Mouse (Mus musculus): Measurements from ENCODE around the gene Klf3. TPM values are rescaled to one million over a fixed set of nuclear protein-coding genes. Genes with fewer than 3 reads are reported as not detected.

Gene Klf3
- polyA plus RNA-seq, 1 experiment: 47.0 TPM

- Histone ChIP-seq H3K4me1 (ENCODE audit: control insufficient read depth, insufficient read depth, low read length) (peaks cover 21% of the 10 kb centered on the region), H3K27ac (ENCODE audit: insufficient read depth, low read depth, low read length) (peak overlapping the region; percentile 95), H3K27me3 (replicated peaks; ENCODE audit: control insufficient read depth, insufficient read depth, low read length) (no peaks in the 10 kb centered on the region), H3K4me3 (ENCODE audit: insufficient read depth, low read depth, low read length) (no peak overlapping the region), H3K36me3 (ENCODE audit: control insufficient read depth, insufficient read depth, low read length) (no peaks in the 10 kb centered on the region)
- TF ChIP-seq POLR2A (IDR thresholded peaks at IDR 0.05; ENCODE audit: low read depth, low read length) (no peak), CTCF (conservative IDR thresholded peaks at IDR 0.05; ENCODE audit: insufficient read depth, insufficient read length, low read depth, low read length) (no peak)
- DNase-seq: no peak
- 47% methylated on average over 9 of the region's 9 CpGs for WGBS
Measured at GRCm38 (mm10) chr5:64862269-64862668, 59.1 kb downstream of the Klf3 start.

- H3K27me3 ChIP-seq (replicated peaks; ENCODE audit: control insufficient read depth, insufficient read depth, low read length): no peaks in the 10 kb centered on the region
- H3K4me1 ChIP-seq (ENCODE audit: control insufficient read depth, insufficient read depth, low read length): peaks cover 21% of the 10 kb centered on the region
- TF ChIP-seq POLR2A (IDR thresholded peaks at IDR 0.05; ENCODE audit: low read depth, low read length) (no peak), CTCF (conservative IDR thresholded peaks at IDR 0.05; ENCODE audit: insufficient read depth, insufficient read length, low read depth, low read length) (no peak)
- 27% methylated on average over 4 of the region's 4 CpGs for WGBS
- no peak overlapping the region for H3K4me3 ChIP-seq (ENCODE audit: insufficient read depth, low read depth, low read length)
- peak overlapping the region; percentile 7; the same call in 1 of the 2 replicates for H3K27ac ChIP-seq (ENCODE audit: insufficient read depth, low read depth, low read length)
- no peaks in the 10 kb centered on the region for H3K36me3 ChIP-seq (ENCODE audit: control insufficient read depth, insufficient read depth, low read length)
- peak; percentile 61 for DNase-seq
Measured at GRCm38 (mm10) chr5:64864699-64865108, 61.5 kb downstream of the Klf3 start.

- H3K27me3 ChIP-seq (replicated peaks; ENCODE audit: control insufficient read depth, insufficient read depth, low read length): no peaks in the 10 kb centered on the region
- DNase-seq: no peak
- TF ChIP-seq CTCF (conservative IDR thresholded peaks at IDR 0.05; ENCODE audit: insufficient read depth, insufficient read length, low read depth, low read length) (no peak), POLR2A (IDR thresholded peaks at IDR 0.05; ENCODE audit: low read depth, low read length) (no peak)
- H3K36me3 ChIP-seq (ENCODE audit: control insufficient read depth, insufficient read depth, low read length): no peaks in the 10 kb centered on the region
- peaks cover 21% of the 10 kb centered on the region for H3K4me1 ChIP-seq (ENCODE audit: control insufficient read depth, insufficient read depth, low read length)
- peak overlapping the region; percentile 7; the same call in 1 of the 2 replicates for H3K27ac ChIP-seq (ENCODE audit: insufficient read depth, low read depth, low read length)
- H3K4me3 ChIP-seq (ENCODE audit: insufficient read depth, low read depth, low read length): no peak overlapping the region
- WGBS: 79% methylated on average over 12 of the region's 12 CpGs
Measured at GRCm38 (mm10) chr5:64865219-64865964, 62.2 kb downstream of the Klf3 start.

GRCm38 (mm10) chr5:64866331-64867050 lies 63.3 kb downstream of the Klf3 start:
- TF ChIP-seq POLR2A (IDR thresholded peaks at IDR 0.05; ENCODE audit: low read depth, low read length) (no peak), CTCF (conservative IDR thresholded peaks at IDR 0.05; ENCODE audit: insufficient read depth, insufficient read length, low read depth, low read length) (peak; percentile 56)
- peaks cover 15% of the 10 kb centered on the region for H3K4me1 ChIP-seq (ENCODE audit: control insufficient read depth, insufficient read depth, low read length)
- H3K4me3 ChIP-seq (ENCODE audit: insufficient read depth, low read depth, low read length): no peak overlapping the region
- H3K27me3 ChIP-seq (replicated peaks; ENCODE audit: control insufficient read depth, insufficient read depth, low read length): no peaks in the 10 kb centered on the region
- 49% methylated on average over 5 of the region's 5 CpGs for WGBS
- DNase-seq: peak; percentile 93
- H3K36me3 ChIP-seq (ENCODE audit: control insufficient read depth, insufficient read depth, low read length): no peaks in the 10 kb centered on the region
- H3K27ac ChIP-seq (ENCODE audit: insufficient read depth, low read depth, low read length): no peak overlapping the region

GRCm38 (mm10) chr5:64867124-64867523 lies 63.9 kb downstream of the Klf3 start:
- no peak for DNase-seq
- H3K4me3 ChIP-seq (ENCODE audit: insufficient read depth, low read depth, low read length): no peak overlapping the region
- H3K27ac ChIP-seq (ENCODE audit: insufficient read depth, low read depth, low read length): no peak overlapping the region
- H3K4me1 ChIP-seq (ENCODE audit: control insufficient read depth, insufficient read depth, low read length): peaks cover 11% of the 10 kb centered on the region
- no peak for TF ChIP-seq CTCF (conservative IDR thresholded peaks at IDR 0.05; ENCODE audit: insufficient read depth, insufficient read length, low read depth, low read length)
- TF ChIP-seq POLR2A (IDR thresholded peaks at IDR 0.05; ENCODE audit: low read depth, low read length): no peak
- H3K36me3 ChIP-seq (ENCODE audit: control insufficient read depth, insufficient read depth, low read length): no peaks in the 10 kb centered on the region
- 53% methylated on average over 9 of the region's 9 CpGs for WGBS
- H3K27me3 ChIP-seq (replicated peaks; ENCODE audit: control insufficient read depth, insufficient read depth, low read length): no peaks in the 10 kb centered on the region

GRCm38 (mm10) chr5:64867551-64867950 lies 64.4 kb downstream of the Klf3 start:
- Histone ChIP-seq H3K4me3 (ENCODE audit: insufficient read depth, low read depth, low read length) (no peak overlapping the region), H3K36me3 (ENCODE audit: control insufficient read depth, insufficient read depth, low read length) (no peaks in the 10 kb centered on the region), H3K27ac (ENCODE audit: insufficient read depth, low read depth, low read length) (no peak overlapping the region), H3K4me1 (ENCODE audit: control insufficient read depth, insufficient read depth, low read length) (peaks cover 7% of the 10 kb centered on the region; the same call in 1 of the 2 replicates), H3K27me3 (replicated peaks; ENCODE audit: control insufficient read depth, insufficient read depth, low read length) (no peaks in the 10 kb centered on the region)
- TF ChIP-seq CTCF (conservative IDR thresholded peaks at IDR 0.05; ENCODE audit: insufficient read depth, insufficient read length, low read depth, low read length) (no peak), POLR2A (IDR thresholded peaks at IDR 0.05; ENCODE audit: low read depth, low read length) (no peak)
- DNase-seq: no peak
- whole genome bisulfite sequencing: 97% methylated on average over 5 of the region's 5 CpGs
